Mouse (Mus musculus): ENCODE results near the gene Pdcd1lg2.

DNA sequence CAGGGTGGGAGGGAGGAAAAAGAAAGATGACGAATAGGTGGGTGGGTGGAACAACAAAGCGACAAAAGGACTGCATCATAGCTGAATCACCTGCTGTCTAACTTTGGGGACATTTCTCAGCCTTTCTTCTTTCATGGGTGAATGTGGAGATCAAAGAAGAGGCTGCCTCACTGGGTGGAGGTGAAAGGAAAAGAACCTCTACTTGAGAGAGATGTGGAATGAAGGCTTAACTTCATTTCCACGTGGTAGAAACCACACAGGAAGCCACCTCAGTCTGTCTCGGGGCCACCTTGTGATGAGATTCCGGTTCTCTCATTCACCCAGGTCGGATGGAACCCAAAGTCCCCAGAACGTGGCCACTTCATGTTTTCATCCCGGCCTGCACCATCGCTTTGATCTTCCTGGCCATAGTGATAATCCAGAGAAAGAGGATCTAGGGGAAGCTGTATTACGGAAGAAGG, 43.5 kb downstream of the Pdcd1lg2 start:
- TF ChIP-seq POLR2A (IDR thresholded peaks at IDR 0.05; ENCODE audit: borderline replicate concordance, low read depth, low read length) (no peak), CTCF (IDR thresholded peaks at IDR 0.05; ENCODE audit: low read depth, low read length) (no peak)

All from bone marrow macrophage, adult 2 months (primary cell).